Mouse (Mus musculus) activated CD4-positive, CD25-positive, alpha-beta regulatory T cell, adult 4 months (primary cell): ENCODE measurements at regions not wholly inside any gene's neighbourhood (a gene's known extent, or its start where the extent isn't known, plus 50 kb on each side); places are given as distances from the start of the nearest gene placed in this dataset.
"Not testable (repeated sequence)": the region's sequence is repeated elsewhere in the genome, so short reads cannot be mapped to it uniquely, and the experiment has no call there.

ENCODE experiments used
- ATAC-seq: one replicate; pipeline ENCODE4 v1.8.0; 2017

DNA sequence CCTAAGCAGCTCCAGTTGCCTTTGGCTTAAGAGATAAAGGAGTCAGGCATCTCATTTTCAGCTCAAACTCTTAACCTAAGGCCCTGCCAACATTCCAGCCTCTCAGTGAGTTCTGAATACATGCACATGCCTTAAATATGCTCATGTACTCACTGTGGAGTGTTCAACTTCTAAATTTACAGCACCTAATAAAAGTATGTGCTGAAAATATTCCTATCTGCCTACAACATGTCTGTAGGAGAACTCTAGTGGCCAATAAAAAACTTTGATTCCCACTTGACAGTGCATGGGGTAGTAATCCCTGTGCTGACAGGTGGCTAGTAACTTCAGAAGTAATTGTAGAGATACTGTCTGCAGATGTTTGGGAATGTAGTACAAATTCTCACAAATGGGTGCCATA, 319.3 kb upstream of the Intu start:
- ATAC-seq = no peak

DNA sequence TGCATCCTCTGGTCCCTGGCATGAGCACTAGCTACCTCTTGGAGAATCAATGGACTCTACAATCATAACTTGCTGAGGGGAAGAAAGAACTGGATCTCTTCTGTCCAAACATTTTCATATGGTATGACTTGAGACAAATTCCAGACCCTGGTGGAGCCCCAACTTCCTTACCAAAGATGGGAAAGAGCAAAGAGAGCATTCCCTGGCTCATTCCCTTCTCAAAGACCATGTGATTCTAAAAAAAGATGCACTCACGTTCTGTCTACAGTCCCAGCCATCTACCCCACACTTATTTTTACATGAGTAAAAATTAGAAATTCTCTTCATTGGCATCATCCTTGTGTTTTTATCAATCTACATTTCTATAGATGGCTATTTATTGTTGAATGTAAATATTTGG, 304.3 kb upstream of the Intu start:
- no peak for ATAC-seq

DNA sequence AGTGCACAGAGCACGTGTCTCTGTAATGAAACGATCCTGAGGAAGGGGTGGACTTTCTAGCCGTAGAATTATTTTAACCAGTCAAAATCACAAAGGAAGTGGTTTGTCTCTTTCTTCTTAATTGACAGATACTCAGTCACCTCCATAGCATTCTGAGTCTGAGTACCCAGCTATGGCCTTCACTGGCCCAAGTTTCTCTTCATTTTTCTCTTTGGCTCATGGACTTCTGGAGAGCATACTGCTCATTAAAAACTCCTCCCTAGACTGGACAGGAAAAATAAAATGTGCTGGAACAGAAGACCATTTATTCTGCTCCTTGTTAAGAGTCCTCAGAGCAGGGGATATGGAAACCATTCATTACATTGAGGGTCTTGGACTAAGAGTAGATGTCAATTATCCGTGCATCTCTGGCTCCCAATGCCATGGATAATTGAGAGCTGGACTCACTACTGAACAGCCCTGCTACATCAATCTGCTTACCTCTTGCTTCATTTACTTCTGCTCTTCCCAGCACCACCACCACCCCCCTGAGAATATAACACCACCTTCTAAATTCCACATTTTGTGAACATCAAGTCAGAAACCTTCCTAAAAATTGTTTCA, 287.5 kb upstream of the Intu start:
- ATAC-seq = no peak

DNA sequence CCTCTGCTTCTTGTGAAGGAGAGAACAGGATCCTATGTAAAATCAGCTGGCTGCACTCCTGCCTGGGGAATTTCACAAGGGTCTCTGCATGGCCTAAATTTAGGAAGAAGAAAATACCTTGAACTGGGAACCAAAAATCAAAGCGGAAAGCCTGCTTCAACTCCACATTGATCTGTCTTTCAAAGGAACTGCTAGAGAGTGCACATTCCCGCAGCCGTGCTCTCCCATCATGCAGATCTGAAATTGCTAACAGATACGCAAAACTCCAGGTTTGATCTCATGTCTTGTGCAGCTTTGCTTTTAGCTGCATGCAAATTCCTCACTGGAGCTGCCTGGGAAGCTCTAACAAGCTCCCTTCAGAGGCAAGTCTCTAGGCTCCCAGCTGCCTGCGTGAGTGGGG, 276.7 kb upstream of the Intu start:
- ATAC-seq = no peak

DNA sequence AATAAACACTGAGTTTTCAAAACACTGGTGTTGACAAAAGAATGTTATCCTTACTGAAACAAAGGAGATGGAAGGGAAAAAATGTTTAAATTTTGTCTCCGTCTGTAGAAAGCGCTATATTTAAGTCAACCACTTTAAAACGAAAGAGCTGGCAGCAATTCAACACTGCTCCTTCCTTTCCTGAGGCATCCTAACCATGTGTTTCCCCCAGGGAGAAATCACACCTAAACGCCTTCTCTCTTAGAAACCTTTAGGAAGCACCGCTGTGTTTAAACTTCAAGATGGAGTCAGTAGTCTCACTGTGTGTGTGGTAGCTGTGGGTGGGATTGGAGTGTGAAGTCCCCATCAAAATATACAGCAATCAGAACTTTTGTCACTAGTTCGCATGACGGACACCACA, 268.6 kb upstream of the Intu start:
- ATAC-seq = no peak

DNA sequence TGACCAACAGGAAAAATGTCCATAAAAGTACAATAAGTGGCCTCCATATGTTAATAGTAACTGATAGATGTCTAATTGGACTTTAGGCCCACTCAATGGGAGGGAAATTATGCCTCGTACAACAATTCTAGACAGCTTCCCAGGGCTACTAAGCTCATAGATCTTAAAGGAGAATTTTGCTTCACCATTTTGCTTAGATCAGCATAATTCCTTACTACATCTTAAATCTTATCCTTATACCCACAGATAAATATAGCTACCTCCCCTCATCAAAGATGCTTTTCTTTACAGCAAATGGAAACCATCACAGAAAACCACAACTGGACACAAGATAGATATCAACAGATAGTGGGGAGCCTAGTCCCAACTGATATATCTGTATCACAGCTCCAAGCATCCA, 263.6 kb upstream of the Intu start:
- no peak for ATAC-seq

DNA sequence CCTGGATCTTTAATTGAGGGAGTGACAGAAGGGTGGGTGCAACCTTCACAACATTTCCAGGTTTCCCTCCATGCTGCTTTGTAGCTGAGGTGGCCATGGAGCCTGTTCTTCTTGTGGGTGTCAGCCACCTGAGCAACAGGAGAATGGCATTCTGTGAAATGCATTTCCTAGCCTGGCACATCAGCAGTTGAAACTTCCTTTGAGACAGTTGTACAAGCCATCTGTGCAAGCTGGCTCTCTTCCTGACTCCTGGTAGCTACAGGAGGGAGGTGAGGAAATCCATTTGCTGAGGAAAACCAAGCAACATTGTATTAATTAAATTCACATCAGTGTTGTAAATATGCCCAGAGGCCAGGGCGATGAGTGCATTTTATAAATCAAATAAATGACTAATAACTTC, 248.2 kb upstream of the Intu start:
- ATAC-seq = no peak

DNA sequence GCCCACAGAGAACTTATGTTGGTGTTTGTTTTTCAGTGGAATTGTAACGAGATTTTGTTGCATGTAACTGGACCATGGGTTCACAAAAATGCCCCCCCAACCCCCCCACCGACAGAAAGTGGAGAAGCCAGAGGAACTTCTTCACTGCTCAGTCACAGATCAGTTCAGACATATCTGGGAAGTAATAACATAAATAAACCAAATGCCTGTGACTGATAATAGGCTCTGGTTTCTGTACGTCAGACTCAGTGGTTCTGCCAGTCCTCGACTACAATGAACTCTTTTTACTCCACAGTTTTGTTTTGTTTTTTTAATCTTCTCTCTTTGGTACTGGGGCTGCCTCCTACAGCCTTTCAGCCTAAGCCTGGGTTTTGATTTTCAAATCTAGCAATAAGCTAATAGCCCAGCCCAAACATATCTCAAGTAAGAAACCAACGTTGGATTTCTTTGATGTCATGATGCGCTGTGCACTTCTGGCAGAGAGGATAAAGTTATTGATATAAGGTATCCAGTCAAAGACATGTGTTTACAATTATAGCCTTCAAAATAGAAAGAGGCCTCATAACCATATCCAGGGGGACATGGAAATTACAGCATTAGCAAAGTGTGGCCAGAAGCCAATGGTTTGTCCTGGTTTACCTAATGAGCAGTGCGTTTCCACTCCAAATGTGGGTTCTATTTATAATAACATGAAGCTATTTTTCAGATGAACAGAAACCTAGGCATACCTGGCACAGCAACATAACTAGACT, 244.0 kb upstream of the Intu start:
- ATAC-seq = no peak

DNA sequence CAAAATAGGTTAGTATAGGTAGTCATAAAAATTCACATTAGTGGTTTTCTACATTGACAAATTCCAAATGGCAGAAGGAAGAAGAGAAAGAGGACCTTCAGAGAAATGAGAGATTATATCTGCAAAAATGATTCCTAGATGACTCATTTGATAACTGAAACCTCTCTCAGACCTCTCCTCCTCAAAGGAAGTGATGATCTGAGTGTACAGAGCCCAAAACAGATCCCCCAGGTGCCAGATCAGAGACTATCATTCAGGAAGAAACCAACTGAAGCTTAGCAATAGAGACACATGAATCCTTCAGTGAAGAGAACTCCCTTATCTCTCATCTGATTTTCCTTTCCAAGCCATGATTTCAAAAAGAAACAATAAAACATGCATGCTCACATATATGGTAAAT, 234.0 kb upstream of the Intu start:
- no peak for ATAC-seq

DNA sequence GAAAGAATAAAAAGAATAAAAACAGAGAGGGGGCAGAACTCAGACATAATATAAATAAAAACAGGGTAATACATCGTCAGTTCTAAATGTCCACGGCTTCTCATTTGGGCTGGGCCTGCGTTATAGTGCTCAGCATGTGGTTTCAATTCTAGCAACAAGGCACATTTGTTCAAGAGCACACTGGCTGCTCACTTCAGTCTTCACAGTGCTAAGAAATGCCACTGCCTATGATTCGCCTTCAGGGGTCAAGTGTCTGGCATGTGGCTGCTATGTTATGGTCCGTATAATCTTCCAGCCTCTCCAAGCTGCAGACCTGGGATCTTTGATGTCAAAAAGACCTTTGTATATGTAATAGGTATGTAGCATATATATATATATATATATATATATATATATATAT, 210.8 kb upstream of the Intu start:
- ATAC-seq = no peak

DNA sequence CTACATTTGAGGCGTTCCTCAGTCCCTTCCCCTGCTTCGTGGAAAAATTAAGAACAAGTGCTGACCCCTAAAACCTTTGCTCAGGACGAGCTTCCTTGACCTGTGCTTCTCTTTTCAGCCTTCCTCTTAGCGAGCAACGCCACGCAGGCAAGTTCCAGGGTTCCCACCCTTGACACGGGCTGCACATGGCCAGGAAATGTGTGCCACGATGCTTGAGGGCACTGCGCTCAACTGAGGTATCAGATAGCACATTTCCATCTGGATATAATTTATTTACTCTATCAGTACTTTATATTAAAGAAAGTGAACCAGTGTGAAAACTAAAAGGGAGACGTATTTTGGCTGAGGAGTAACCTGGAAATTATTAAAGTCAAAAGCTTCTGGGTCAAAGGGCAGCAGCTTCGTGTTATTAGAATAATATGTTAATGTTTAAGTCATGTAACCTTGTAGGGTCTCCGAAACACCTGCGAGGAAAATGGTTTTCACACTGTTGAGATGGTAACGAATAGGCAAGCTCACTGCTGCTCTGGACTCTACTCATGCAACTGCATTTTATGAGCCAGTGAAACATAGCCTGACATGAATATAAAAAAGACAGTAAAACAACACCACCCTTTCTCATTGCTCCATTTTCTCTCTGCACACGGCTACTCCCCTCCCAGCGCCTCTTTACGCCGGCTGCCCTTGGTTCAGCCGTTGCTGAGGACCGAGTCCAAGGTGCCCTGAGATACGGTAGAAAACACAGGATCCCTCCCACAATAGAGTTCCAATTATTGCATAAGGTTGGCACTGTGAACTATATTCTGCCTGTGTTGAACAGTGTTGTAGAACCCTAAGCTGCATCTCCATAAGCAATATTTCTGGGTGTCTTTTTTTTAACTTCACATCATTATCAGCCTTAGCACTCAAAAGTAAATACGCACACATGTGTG, 204.9 kb upstream of the Intu start:
- no peak for ATAC-seq

DNA sequence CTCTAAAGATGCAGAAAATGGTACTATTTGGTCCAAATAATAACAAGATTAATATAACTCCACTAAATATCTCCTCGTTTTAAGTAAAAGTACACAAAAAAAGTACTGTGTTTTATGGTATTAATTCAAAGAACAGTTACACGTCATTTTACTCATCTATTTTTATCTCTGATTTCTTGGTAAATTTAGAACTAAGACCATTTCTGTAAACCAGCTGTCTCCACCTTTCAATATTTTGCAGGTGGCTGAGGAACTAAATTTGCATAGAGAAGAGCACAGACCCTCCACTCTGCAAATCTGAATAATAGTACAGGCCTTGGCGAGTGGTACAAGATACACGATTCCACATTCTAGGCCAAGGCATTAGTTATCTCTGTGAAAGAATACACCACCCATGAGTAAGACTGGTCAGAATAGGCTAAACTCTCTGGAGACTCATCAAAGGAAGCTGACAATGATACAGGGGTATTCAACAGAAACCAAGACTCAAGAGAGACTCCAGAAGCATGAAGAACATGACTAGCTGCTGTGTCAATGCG, 191.5 kb upstream of the Intu start:
- ATAC-seq = no peak

DNA sequence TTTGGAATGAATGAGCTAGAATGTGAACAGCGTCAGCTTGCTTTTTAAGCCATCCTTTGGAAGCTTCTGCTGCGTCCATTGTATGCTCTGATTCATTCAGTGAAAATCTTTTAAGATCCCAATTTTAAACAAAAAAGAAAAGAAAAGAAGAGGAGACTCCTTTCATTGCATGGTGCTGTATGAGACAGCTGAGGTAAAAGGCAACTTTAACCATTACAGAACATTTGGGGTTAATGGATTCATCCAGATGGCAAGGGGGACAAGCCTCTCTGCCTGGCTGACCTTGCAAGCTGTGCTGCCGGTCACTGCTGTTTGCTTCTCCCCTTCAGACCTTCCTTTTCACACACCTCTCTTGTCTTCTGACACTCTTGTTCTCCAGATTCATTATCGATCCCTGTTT, 176.0 kb upstream of the Intu start:
- no peak for ATAC-seq

DNA sequence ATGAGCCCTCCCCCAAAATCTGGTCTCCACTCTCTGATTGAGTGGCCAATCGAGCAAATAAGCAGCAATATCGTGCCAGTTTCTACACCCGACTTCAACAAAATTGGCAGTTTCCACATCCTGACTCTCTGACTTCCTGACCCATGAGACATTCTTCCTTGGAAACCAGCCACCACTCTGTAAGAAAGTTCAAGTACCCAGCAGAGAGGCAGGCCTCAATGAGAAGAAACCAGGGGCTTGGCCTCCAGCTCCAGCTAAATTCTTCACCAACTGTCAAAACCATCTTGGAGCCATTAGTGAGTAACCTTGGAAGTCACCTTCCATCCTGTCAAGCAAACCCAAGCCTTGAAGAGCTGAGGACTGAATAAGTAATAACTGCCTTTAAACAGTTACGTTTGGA, 162.7 kb upstream of the Intu start:
- ATAC-seq = no peak

DNA sequence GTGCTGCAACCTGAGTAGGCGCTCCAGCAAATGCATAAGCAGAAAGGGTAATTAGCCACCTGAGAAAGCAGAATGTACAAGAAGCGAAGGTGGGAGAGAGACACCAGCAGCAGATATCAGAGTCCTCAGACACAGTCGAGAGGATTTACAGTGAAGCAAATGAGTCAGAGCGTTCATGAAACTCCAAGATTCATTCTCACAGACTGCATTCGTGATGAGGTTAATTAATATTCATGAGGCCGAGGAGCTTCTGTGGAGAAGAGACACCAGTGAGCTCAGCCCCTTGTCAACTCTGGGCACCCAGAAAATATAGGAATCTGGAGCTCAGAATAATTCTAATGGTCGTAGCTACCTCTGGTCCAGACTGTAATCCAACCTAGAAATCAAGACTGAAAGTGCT, 159.7 kb upstream of the Intu start:
- no peak for ATAC-seq

DNA sequence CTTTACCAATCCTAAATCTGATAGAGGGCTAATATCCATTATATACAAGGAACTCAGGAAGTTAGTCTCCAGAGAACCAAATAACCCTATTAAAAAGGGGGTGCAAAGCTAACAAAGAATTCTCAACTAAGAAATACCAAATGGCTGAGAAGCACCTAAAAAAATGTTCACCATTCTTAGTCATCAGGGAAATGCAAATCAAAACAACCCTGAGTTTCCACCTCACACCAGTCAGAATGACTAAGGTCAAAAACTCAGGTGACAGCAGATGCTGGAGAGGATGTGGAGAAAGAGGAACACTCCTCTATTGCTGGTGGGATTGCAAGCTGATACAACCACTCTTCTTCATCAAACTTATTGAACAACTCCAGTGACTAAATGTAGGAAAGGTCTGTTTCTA, 154.9 kb upstream of the Intu start:
- ATAC-seq = not testable (repeated sequence)

DNA sequence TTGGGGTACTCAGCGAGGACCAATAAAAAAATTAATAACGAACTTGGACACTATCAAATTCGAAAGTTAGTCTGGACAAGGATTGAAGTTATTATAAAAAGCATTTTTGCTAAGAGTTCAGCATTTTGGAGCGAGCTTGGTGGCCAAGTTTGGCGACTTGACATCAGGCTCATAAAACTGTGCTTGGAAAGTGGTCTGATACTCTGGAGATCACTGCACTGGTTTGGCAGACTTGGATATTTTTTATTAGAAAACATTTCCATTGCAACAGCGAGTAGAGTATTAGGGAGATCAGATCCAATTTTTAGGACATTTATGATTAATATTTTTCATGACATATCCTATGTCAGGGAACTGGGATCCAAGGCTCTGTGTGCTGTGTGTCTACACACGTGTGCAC, 153.7 kb upstream of the Intu start:
- ATAC-seq = no peak

DNA sequence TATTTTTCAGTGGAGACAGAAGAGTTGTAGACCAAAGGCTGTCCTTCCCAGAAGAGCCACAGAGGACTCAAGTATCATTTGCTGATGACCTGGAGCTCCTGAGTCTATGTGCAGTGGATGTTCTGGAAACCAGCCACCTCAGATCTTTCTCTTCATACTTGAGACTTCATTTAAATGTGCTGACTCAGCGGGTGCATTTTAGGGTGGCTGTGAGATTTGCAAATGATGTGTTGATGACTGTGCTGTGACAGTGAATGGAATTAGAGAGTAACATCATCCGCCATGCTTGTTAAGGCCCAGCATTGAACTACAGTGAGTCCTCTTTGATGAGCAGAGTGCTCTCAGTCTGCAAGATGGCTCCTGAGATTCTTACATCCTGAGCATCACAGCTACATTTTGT, 152.0 kb upstream of the Intu start:
- no peak for ATAC-seq

DNA sequence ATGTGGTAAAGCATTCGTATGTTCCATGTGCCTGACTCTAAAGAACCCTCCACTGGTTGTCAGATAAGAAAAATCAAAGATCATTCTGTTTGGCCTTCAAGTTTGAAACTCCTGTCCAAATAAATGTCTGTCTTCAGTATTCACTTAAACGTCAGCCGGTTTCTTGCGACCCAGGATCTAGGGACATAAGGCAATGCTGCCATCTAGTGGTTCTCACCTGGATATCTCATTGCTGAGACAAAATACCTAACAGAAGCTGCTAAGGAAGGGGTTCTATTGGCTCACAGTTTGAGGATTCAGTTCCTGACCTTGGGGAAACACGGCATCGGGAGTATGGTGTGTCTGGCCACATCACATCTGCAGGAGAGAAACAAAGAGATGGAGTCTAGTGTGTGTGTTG, 139.5 kb upstream of the Intu start:
- no peak for ATAC-seq

DNA sequence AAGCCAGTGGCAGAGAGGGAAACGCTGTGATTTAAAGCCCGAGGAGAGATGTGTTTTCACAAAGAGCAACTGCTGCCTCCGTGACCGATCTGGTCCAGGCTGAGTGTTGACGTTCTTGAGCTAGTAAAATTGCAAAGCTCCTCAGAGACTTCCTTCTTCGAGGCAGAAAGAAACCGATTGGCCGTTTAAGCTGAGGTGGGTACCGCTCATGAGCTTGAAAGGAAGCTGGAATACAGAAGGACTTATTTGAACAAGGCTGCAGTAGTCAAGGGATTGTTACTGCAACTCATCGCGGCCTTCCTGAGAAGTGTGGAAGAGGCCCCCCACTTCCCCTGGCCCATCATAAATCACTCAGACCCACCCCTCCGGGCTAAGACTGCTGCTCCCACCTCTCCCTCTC, 132.9 kb upstream of the Intu start:
- no peak for ATAC-seq

DNA sequence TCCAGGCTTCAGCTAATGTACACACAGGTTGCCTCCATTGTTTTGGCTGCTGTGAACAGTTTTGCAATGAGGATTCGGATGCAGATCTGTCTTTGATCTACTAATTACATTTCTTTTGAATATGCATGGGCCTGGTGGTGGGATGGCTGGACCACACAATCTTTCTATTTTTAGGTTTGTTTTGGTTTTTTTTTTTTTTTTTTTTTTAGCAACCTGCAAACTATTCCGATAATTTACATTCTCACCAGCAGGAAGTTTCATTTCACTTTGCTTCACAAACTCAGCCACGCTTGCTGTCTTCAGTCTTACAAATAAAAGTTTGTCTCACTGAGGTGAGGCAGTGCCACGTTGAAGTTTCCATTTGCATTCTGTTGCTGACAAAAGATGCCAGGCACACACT, 127.7 kb upstream of the Intu start:
- no peak for ATAC-seq

DNA sequence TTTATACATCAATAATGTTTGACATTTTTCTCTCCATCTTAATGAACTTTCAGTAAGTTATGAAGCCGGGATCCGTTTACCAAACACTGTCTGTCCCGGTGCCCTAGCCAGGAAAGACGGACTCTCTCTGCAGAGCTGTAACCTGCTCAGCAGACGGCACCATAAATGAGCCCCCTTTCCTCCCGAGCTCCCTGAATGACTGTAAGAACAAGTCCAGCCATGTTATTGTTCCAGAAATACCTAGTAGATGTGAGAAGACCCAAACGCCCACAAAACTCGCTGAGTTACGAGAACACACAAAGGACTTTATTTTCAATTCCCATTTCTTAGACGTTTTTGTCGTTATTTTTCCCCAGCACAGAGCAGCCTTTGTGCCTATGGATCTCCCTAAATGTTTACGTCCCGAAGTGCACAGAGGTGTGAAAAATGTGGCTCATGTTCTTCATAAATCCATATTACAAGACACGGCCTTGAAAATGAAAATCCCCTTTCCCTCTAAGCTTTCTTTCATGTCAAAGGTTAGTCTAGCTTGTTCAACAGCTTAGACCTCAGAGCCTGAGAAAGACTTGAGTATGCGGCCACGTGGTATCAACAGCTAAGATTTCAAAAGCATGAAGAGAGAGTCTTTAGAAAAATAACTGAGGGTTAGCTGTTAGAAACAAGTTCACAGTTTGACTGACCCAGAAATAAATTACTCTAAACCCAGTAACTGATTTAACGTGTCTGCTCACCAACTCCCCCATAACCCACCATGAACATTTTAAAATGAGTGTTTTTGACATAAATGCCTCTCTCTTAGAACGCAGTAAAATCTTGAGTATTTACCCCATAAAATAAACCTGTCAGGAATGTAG, 125.8 kb upstream of the Intu start:
- ATAC-seq = no peak

DNA sequence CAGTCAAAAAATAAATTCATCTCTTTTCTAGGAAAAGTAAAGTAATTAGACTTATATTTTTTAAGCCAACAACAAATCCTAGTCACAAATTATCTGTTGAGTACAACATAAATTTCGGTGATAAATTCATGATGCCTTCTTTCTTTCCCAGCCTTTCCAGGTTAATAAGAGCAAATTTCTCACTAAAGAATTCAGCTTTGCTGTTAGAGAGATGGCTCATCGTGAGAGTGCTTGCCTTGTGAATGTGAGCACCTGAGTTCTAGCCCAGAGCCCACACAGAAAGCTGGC, 125.2 kb upstream of the Intu start:
- ATAC-seq = no peak
